Mouse (Mus musculus): ENCODE measurements around the gene Mpped1. TPM values are rescaled to one million over a fixed set of nuclear protein-coding genes. Genes with fewer than 3 reads are reported as not detected.

The Mpped1 gene
- 16.5 and 16.9 TPM in 2 replicates for polyA plus RNA-seq (2014; fragmentation: Nextera tagmentation; extraction: Ambion mirVana)

- H3K4me2 ChIP-seq (ENCODE audit: low read length): peak within 1 kb of the TSS; percentile 90
- no peaks in the 10 kb centered on the region for H3K36me3 ChIP-seq (ENCODE audit: control insufficient read depth, insufficient read depth, low read length)
- H3K9me3 ChIP-seq (ENCODE audit: control insufficient read depth, low read length): no peaks in the 10 kb centered on the region
- no peak within 1 kb of the TSS for H3K27ac ChIP-seq (replicated peaks; ENCODE audit: low read depth, low read length)
- ATAC-seq (ENCODE audit: low FRiP score, low TSS enrichment): peak; percentile 37; the same call in 1 of the 2 replicates
- WGBS: 3% methylated on average over 22 of the region's 37 CpGs
- peak; percentile 70 for DNase-seq
- peaks cover 9% of the 10 kb centered on the region; the same call in 1 of the 2 replicates for H3K27me3 ChIP-seq (ENCODE audit: control insufficient read depth, insufficient read depth, low read length)
- H3K9ac ChIP-seq (replicated peaks; ENCODE audit: low read length): peak within 1 kb of the TSS; percentile 73
- peak within 1 kb of the TSS; percentile 50 for H3K4me3 ChIP-seq (replicated peaks; ENCODE audit: low read depth, low read length)
- H3K4me1 ChIP-seq (ENCODE audit: control insufficient read depth, insufficient read depth, low read length): 0 out of 2 replicates have a peak, but pooled peaks cover 2% of the 10 kb centered on the region
Observed at GRCm38 (mm10) chr15:83779387-83779786, at the start of gene Mpped1. TSS of gene Mpped1 (plus strand) at chr15:83779467.

DNA sequence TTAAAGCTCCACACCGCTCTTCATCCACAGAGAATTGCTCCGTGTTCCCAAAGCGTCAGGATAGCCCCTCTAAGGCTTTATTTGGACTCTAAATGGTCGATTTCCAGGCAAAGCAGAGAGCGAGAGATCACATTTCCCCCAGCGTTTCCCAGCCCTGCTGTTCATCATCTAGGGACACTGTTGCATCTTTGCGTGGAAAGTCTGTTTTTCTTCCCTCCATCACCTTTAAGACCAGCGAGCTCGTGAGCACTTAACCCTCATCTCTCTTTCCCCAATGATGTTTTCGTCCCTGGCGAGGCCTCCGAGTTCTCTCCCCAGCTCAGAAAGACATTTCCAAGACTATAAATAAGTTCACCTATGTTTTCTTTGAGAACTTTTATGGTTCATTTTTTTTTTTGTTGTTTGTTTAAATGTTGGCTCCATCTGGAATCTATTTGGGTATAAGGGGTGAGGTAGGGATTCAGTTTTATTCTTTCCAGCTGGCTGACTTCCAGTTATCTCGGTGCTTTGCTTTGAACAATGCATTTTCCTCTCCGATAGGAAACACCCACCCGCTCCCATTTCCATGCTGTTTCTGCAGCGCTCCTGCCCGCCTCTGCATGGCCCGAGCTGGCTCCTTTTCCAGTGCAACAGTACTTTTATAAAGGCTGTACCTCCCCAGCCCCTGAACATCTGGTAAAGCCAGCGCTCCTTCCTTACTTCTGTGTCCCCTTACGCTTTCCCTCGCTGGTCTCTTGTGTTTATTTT, 38.4 kb upstream of the Mpped1 start:
- 23% methylated on average over 21 of the region's 21 CpGs for WGBS
- no peaks in the 10 kb centered on the region for H3K9me3 ChIP-seq (ENCODE audit: control insufficient read depth, low read length)
- no peak overlapping the region for H3K27ac ChIP-seq (replicated peaks; ENCODE audit: low read depth, low read length)
- no peak for ATAC-seq (ENCODE audit: low FRiP score, low TSS enrichment)
- H3K4me3 ChIP-seq (replicated peaks; ENCODE audit: low read depth, low read length): no peak overlapping the region
- no peak overlapping the region for H3K4me2 ChIP-seq (ENCODE audit: low read length)
- peak; percentile 55 for DNase-seq
- H3K4me1 ChIP-seq (ENCODE audit: control insufficient read depth, insufficient read depth, low read length): peaks cover 4% of the 10 kb centered on the region; the same call in 1 of the 2 replicates
- no peaks in the 10 kb centered on the region for H3K36me3 ChIP-seq (ENCODE audit: control insufficient read depth, insufficient read depth, low read length)
- no peak overlapping the region for H3K9ac ChIP-seq (replicated peaks; ENCODE audit: low read length)
- H3K27me3 ChIP-seq (ENCODE audit: control insufficient read depth, insufficient read depth, low read length): no peaks in the 10 kb centered on the region

GRCm38 (mm10) chr15:83742018-83742417, 37.2 kb upstream of the Mpped1 start:
- Histone ChIP-seq H3K4me2 (ENCODE audit: low read length) (no peak overlapping the region), H3K4me3 (replicated peaks; ENCODE audit: low read depth, low read length) (no peak overlapping the region), H3K9me3 (ENCODE audit: control insufficient read depth, low read length) (no peaks in the 10 kb centered on the region), H3K4me1 (ENCODE audit: control insufficient read depth, insufficient read depth, low read length) (peaks cover 4% of the 10 kb centered on the region; the same call in 1 of the 2 replicates), H3K27ac (replicated peaks; ENCODE audit: low read depth, low read length) (no peak overlapping the region), H3K9ac (replicated peaks; ENCODE audit: low read length) (no peak overlapping the region), H3K36me3 (ENCODE audit: control insufficient read depth, insufficient read depth, low read length) (no peaks in the 10 kb centered on the region), H3K27me3 (ENCODE audit: control insufficient read depth, insufficient read depth, low read length) (no peaks in the 10 kb centered on the region)
- ATAC-seq (ENCODE audit: low FRiP score, low TSS enrichment) (no peak), DNase-seq (no peak)
- whole genome bisulfite sequencing: 96% methylated on average over 1 of the region's 1 CpGs

DNA sequence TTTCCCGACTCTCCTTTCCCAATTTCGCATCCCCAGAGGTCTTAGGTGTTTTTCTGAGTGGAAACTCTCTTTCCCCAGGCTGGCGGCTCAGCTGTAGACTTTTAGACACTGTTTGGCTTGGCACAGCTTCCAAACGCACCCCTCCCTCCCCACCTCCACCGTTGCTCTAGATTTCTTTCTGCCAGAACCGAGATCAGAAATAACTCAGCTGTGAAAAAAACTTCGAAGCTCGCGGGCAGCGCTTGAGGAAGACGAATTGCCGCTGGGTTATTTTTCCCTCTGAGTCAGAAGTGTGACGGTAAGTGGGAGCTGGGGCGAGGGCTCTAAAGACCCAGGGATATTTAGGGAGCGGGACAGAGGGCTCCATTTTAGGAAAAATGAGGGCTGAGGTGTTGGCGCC, 33.0 kb upstream of the Mpped1 start:
- H3K27ac ChIP-seq (replicated peaks; ENCODE audit: low read depth, low read length): no peak overlapping the region
- no peaks in the 10 kb centered on the region for H3K9me3 ChIP-seq (ENCODE audit: control insufficient read depth, low read length)
- H3K27me3 ChIP-seq (ENCODE audit: control insufficient read depth, insufficient read depth, low read length): no peaks in the 10 kb centered on the region
- H3K36me3 ChIP-seq (ENCODE audit: control insufficient read depth, insufficient read depth, low read length): no peaks in the 10 kb centered on the region
- H3K9ac ChIP-seq (replicated peaks; ENCODE audit: low read length): no peak overlapping the region
- DNase-seq: no peak
- no peak overlapping the region for H3K4me3 ChIP-seq (replicated peaks; ENCODE audit: low read depth, low read length)
- H3K4me1 ChIP-seq (ENCODE audit: control insufficient read depth, insufficient read depth, low read length): peaks cover under 1% of the 10 kb centered on the region; the same call in 1 of the 2 replicates
- 75% methylated on average over 16 of the region's 16 CpGs for WGBS
- ATAC-seq (ENCODE audit: low FRiP score, low TSS enrichment): no peak
- no peak overlapping the region for H3K4me2 ChIP-seq (ENCODE audit: low read length)

DNA sequence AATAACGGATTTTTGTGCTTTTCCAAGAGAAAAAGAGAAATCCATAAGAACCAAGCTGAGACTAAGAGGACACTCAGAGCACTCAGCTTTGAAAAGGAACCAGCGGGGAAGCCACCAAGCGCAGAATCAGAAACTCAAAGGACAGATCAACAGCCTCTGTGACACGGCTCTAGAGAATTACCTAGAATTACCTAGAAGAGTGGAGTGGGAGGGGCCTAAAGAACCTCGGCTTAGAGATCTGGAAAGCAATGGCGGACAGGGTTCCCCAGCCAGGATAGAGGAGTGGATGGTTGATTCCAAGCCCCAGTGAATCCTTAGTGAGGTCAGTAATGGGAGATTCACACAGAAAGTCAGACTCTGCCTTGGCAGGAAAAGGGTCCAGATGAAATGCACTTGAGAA, 30.3 kb upstream of the Mpped1 start:
- ATAC-seq (ENCODE audit: low FRiP score, low TSS enrichment): no peak

DNA sequence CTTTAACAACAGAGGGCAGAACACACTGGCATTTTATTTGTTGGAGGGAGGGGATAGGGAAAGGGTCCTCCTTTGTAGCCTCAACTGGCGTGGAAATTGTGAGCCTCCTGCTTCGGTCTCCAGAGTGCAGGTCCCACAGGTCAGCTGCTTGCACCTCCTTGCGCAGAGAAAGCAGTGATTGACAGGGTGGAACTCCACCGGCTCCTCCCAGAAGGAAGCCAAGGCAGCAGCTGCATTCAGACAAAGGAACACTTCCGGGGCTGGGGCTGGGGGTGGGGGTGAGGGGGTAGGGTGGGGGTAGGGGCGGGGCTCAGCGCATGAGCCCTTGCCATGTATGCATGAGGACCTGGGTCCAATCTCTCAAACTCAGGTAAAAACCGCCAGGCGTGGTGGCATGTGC, 29.8 kb upstream of the Mpped1 start:
- WGBS: 51% methylated on average over 9 of the region's 9 CpGs
- Histone ChIP-seq H3K4me3 (replicated peaks; ENCODE audit: low read depth, low read length) (no peak overlapping the region), H3K36me3 (ENCODE audit: control insufficient read depth, insufficient read depth, low read length) (no peaks in the 10 kb centered on the region), H3K9ac (replicated peaks; ENCODE audit: low read length) (no peak overlapping the region), H3K9me3 (ENCODE audit: control insufficient read depth, low read length) (no peaks in the 10 kb centered on the region), H3K27ac (replicated peaks; ENCODE audit: low read depth, low read length) (no peak overlapping the region), H3K4me1 (ENCODE audit: control insufficient read depth, insufficient read depth, low read length) (no peaks in the 10 kb centered on the region), H3K4me2 (ENCODE audit: low read length) (no peak overlapping the region), H3K27me3 (ENCODE audit: control insufficient read depth, insufficient read depth, low read length) (no peaks in the 10 kb centered on the region)
- DNase-seq (no peak), ATAC-seq (ENCODE audit: low FRiP score, low TSS enrichment) (no peak)

More for the DNA sequence above, 30.3 kb upstream of the Mpped1 start:
- 80% methylated on average over 6 of the region's 6 CpGs for WGBS
- DNase-seq: no peak
- H3K4me3 ChIP-seq (replicated peaks; ENCODE audit: low read depth, low read length): no peak overlapping the region
- no peak overlapping the region for H3K9ac ChIP-seq (replicated peaks; ENCODE audit: low read length)
- H3K36me3 ChIP-seq (ENCODE audit: control insufficient read depth, insufficient read depth, low read length): no peaks in the 10 kb centered on the region
- no peak overlapping the region for H3K4me2 ChIP-seq (ENCODE audit: low read length)
- no peaks in the 10 kb centered on the region for H3K4me1 ChIP-seq (ENCODE audit: control insufficient read depth, insufficient read depth, low read length)
- H3K27me3 ChIP-seq (ENCODE audit: control insufficient read depth, insufficient read depth, low read length): no peaks in the 10 kb centered on the region
- H3K9me3 ChIP-seq (ENCODE audit: control insufficient read depth, low read length): no peaks in the 10 kb centered on the region
- H3K27ac ChIP-seq (replicated peaks; ENCODE audit: low read depth, low read length): no peak overlapping the region

DNA sequence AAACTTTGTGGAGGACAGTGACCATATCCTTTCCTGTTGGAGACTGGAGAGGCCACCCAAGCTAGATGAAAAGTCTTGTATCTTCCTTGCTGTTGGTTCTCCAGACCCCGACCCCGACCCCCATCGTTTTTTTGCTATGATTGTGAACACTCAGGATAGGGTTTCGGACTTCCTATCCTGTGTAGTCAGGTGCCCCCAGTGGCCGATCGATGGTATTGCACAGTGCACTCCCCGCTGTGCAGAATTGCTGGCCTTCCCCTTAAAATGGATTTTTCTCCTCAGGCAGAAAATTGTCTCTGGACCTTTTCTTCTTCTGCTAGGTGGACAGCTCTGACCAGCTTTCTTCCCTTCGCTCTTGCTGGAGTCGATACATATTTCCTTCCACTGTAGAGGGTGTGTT, 22.5 kb upstream of the Mpped1 start:
- Histone ChIP-seq H3K9ac (replicated peaks; ENCODE audit: low read length) (no peak overlapping the region), H3K27ac (replicated peaks; ENCODE audit: low read depth, low read length) (no peak overlapping the region), H3K9me3 (ENCODE audit: control insufficient read depth, low read length) (no peaks in the 10 kb centered on the region), H3K4me3 (replicated peaks; ENCODE audit: low read depth, low read length) (no peak overlapping the region), H3K4me1 (ENCODE audit: control insufficient read depth, insufficient read depth, low read length) (no peaks in the 10 kb centered on the region), H3K36me3 (ENCODE audit: control insufficient read depth, insufficient read depth, low read length) (no peaks in the 10 kb centered on the region), H3K27me3 (ENCODE audit: control insufficient read depth, insufficient read depth, low read length) (no peaks in the 10 kb centered on the region), H3K4me2 (ENCODE audit: low read length) (no peak overlapping the region)
- WGBS: 26% methylated on average over 9 of the region's 9 CpGs
- ATAC-seq (ENCODE audit: low FRiP score, low TSS enrichment) (no peak), DNase-seq (peak; percentile 84)

DNA sequence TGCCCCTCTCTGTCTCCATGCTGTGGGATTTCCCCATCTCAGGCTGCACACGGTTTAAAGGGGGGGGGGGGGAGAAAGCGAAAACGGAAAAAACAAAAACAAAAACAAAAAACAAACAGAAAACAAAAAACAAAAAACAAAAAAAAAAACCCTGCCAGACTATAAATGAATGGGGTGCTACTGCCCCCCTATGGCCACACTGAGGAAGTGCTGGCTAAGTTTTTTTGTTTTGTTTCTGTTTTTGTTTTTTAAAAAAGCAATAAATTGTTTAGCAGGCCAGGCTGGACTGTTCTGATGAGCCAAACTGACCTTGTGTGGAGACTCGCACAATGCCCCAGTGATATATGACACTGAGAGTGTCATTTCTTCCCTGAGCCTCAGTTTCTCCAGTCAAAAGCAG, 20.3 kb upstream of the Mpped1 start:
- Histone ChIP-seq H3K9me3 (ENCODE audit: control insufficient read depth, low read length) (no peaks in the 10 kb centered on the region), H3K27ac (replicated peaks; ENCODE audit: low read depth, low read length) (no peak overlapping the region), H3K4me2 (ENCODE audit: low read length) (no peak overlapping the region), H3K4me1 (ENCODE audit: control insufficient read depth, insufficient read depth, low read length) (no peaks in the 10 kb centered on the region), H3K9ac (replicated peaks; ENCODE audit: low read length) (no peak overlapping the region), H3K27me3 (ENCODE audit: control insufficient read depth, insufficient read depth, low read length) (no peaks in the 10 kb centered on the region), H3K36me3 (ENCODE audit: control insufficient read depth, insufficient read depth, low read length) (no peaks in the 10 kb centered on the region), H3K4me3 (replicated peaks; ENCODE audit: low read depth, low read length) (no peak overlapping the region)
- 11% methylated on average over 4 of the region's 4 CpGs for WGBS
- peak; percentile 60 for DNase-seq
- no peak for ATAC-seq (ENCODE audit: low FRiP score, low TSS enrichment)

DNA sequence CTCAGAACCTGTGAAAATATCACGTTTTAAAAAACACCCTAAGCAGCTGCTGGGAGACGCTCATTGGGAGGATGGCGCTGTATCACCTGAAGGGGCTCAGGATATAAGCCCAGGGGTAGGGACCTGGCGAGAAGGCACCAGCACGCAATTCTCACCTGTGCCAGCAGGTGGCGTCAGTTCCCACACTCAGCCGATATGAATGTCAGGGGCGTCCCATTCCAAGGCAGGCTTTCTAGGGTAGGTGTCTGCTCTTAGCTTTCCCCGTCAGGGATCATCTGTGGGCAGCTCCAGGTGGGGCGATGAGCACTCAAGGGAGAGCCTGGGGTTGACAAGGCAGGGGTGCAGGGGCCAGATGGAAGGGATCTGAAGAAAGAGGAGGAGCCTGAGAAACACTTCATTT, 18.6 kb upstream of the Mpped1 start:
- no peak overlapping the region for H3K4me2 ChIP-seq (ENCODE audit: low read length)
- no peaks in the 10 kb centered on the region for H3K36me3 ChIP-seq (ENCODE audit: control insufficient read depth, insufficient read depth, low read length)
- no peaks in the 10 kb centered on the region for H3K27me3 ChIP-seq (ENCODE audit: control insufficient read depth, insufficient read depth, low read length)
- H3K27ac ChIP-seq (replicated peaks; ENCODE audit: low read depth, low read length): no peak overlapping the region
- peaks cover 2% of the 10 kb centered on the region; the same call in 1 of the 2 replicates for H3K4me1 ChIP-seq (ENCODE audit: control insufficient read depth, insufficient read depth, low read length)
- no peak overlapping the region for H3K9ac ChIP-seq (replicated peaks; ENCODE audit: low read length)
- no peaks in the 10 kb centered on the region for H3K9me3 ChIP-seq (ENCODE audit: control insufficient read depth, low read length)
- ATAC-seq (ENCODE audit: low FRiP score, low TSS enrichment) (peak; percentile 6; the same call in 1 of the 2 replicates), DNase-seq (peak; percentile 80)
- WGBS: 3% methylated on average over 10 of the region's 10 CpGs
- no peak overlapping the region for H3K4me3 ChIP-seq (replicated peaks; ENCODE audit: low read depth, low read length)

All from midbrain, embryonic 14.5 days (tissue).